Mouse (Mus musculus): ENCODE results near the gene Prkd3. TPM values are rescaled to one million over a fixed set of nuclear protein-coding genes. Genes with fewer than 3 reads are reported as not detected.
A peak's percentile ranks its signal among the peaks of the same experiment; 100 is the strongest.

The Prkd3 gene
- total and polyA plus RNA-seq, 2 experiments from 2014 or later, result 9.3 to 27.6 TPM

DNA sequence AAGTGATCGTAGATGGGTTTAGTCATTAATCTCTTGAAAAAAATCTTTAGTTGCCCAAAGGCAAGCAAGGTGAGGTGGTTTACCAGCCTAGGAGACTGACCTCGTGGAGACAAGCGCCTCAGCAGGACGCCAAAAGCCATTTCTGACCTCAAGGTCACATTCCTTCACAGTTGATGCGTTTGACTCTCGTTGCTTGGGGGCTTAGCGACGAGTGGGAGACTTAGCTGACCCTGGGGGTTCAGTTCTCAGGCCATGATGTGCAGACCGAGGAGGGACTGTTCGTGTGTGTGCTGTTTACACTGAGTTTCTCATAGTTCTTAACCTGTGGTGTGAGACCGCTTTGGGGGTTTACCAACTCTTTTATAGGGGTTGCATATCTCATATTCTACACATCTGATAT is 78.0 kb downstream of the Prkd3 start:
- no peaks in the 10 kb centered on the region for H3K27me3 ChIP-seq (ENCODE audit: insufficient read depth, low read length)
- DNase-seq (ENCODE audit: low spot score) (no peak), ATAC-seq (no peak)
- H3K9me3 ChIP-seq (ENCODE audit: low read length), result no peaks in the 10 kb centered on the region
- H3K4me2 ChIP-seq (ENCODE audit: low read depth, low read length), result no peak overlapping the region
- no peak overlapping the region for H3K9ac ChIP-seq (replicated peaks; ENCODE audit: low read length)
- no peaks in the 10 kb centered on the region for H3K4me1 ChIP-seq (ENCODE audit: insufficient read depth, low read length)
- no peak overlapping the region for H3K27ac ChIP-seq
- 55% methylated on average over 11 of the region's 11 CpGs for WGBS
- peaks cover 39% of the 10 kb centered on the region for H3K36me3 ChIP-seq (ENCODE audit: insufficient read depth, low read length)
- no peak for TF ChIP-seq CTCF (IDR thresholded peaks at IDR 0.05; ENCODE audit: low read depth)
- H3K4me3 ChIP-seq (ENCODE audit: low read length), result no peak overlapping the region

DNA sequence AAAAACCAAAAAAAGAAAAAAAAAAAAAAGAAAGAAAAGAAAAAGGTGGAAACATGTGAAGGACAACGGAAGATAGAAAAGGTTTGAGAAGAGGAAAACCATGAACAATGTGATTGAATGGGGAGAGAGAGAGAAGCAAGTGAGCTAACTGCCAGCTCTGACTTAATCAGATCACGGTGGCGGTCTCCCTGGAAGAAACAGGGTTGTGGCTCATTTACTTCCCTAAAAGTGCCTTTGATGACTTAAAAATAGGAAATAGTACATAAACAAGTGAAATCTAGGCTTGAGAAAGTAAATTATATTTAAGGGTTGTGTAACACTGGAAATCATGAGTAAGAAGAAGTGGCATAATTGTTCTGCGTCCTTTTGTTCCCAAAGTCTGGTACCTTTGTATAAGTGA is 81.7 kb downstream of the Prkd3 start:
- DNase-seq (ENCODE audit: low spot score) (no peak), ATAC-seq (no peak)
- H3K9ac ChIP-seq (replicated peaks; ENCODE audit: low read length), result no peak overlapping the region
- TF ChIP-seq CTCF (IDR thresholded peaks at IDR 0.05; ENCODE audit: low read depth), result no peak
- no peak overlapping the region for H3K27ac ChIP-seq
- no peak overlapping the region for H3K4me2 ChIP-seq (ENCODE audit: low read depth, low read length)
- peaks cover 34% of the 10 kb centered on the region for H3K36me3 ChIP-seq (ENCODE audit: insufficient read depth, low read length)
- H3K4me1 ChIP-seq (ENCODE audit: insufficient read depth, low read length), result 0 out of 2 replicates have a peak, but pooled peaks cover 4% of the 10 kb centered on the region
- 89% methylated on average over 4 of the region's 4 CpGs for WGBS
- H3K9me3 ChIP-seq (ENCODE audit: low read length), result no peaks in the 10 kb centered on the region
- no peaks in the 10 kb centered on the region for H3K27me3 ChIP-seq (ENCODE audit: insufficient read depth, low read length)
- H3K4me3 ChIP-seq (ENCODE audit: low read length), result no peak overlapping the region

DNA sequence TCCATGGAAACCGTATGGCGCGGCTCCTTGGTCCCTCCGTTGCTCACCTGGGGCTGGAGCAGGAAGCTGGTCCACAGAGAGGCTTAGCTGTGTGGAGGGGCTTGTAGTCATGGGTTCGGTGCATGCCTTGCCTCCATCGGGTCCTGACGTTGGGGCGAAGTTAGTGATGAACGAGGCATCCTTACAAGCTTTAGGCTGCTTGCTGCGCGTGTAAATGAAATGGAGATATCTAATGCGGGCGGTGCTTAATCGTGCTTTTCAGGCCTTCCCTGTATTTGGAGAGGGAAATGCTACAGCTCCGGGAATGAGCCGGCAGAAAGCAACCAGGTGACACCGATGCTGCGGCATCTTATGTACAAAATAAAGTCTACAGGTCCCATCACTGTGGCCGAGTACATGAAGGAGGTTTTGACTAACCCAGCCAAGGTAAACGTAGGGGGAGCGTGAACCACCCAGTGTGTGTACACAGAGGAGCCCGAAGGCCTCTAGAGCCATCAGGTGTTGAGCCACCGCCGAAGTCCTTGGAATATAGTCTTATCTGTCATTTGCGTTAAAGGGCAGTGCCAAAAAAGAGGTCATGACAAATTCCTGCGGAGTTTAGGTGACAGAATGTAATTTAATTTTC is 83.3 kb downstream of the Prkd3 start:
- WGBS, result 7% methylated on average over 26 of the region's 26 CpGs
- peak; percentile 3 for DNase-seq (ENCODE audit: low spot score)
- Histone ChIP-seq H3K9me3 (ENCODE audit: low read length) (no peaks in the 10 kb centered on the region), H3K9ac (replicated peaks; ENCODE audit: low read length) (peak overlapping the region; percentile 58), H3K36me3 (ENCODE audit: insufficient read depth, low read length) (peaks cover 27% of the 10 kb centered on the region; the same call in 1 of the 2 replicates), H3K4me1 (ENCODE audit: insufficient read depth, low read length) (0 out of 2 replicates have a peak, but pooled peaks cover 4% of the 10 kb centered on the region), H3K27ac (peak overlapping the region; percentile 59), H3K4me3 (ENCODE audit: low read length) (peak overlapping the region; percentile 53), H3K27me3 (ENCODE audit: insufficient read depth, low read length) (no peaks in the 10 kb centered on the region), H3K4me2 (ENCODE audit: low read depth, low read length) (peak overlapping the region; percentile 76)
- TF ChIP-seq CTCF (IDR thresholded peaks at IDR 0.05; ENCODE audit: low read depth), result no peak
- ATAC-seq, result peak; percentile 22; the same call in 1 of the 2 replicates

DNA sequence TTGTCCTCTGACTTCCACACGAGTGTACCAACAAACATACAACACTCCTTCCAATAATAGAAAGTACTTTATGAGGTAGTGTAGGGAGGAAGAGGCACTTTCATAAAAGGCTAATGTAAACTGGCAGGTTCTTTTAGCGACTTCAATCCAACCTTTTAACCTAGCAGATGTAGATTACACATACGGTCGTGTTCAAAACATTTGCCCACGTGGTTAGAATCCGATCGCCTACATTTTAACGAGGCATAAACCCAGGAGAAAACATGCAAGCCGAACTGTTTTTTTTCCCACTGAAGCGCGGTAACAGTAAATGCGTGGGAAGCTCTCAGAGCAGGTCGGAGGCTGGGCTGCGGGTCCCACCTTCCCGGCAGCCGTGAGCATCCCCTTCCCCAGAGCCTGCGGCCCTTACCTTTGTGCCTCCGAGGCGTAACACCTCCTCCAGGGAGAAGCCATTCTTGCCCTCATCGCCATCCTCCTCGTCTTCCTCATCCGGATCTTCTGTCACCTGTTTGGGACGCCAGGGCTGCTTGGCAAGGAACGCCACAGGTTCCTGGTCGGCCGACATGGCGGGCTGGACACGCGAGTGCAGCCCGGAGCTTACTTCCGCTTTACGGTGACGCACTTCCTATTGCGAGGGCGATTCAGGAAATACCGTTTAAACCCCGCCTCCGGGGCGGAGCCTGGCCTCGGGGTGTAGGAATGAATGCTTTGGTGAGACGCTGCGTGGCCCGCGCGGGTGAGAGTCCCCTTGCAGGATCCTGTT is 84.0 kb downstream of the Prkd3 start, which contains the start of the genes Cebpz and Ndufaf7:
Cebpz (minus strand) TSS at position 601 of the 763 bp plus-strand sequence.
Ndufaf7 (plus strand) TSS at position 671 of the 763 bp plus-strand sequence.
- Histone ChIP-seq H3K9ac (replicated peaks; ENCODE audit: low read length) (peak within 1 kb of the TSS; percentile 58), H3K27ac (peak within 1 kb of the TSS; percentile 59), H3K4me1 (ENCODE audit: insufficient read depth, low read length) (0 out of 2 replicates have a peak, but pooled peaks cover 4% of the 10 kb centered on the region), H3K36me3 (ENCODE audit: insufficient read depth, low read length) (peaks cover 27% of the 10 kb centered on the region; the same call in 1 of the 2 replicates), H3K27me3 (ENCODE audit: insufficient read depth, low read length) (no peaks in the 10 kb centered on the region), H3K4me3 (ENCODE audit: low read length) (peak within 1 kb of the TSS; percentile 53), H3K4me2 (ENCODE audit: low read depth, low read length) (peak within 1 kb of the TSS; percentile 76), H3K9me3 (ENCODE audit: low read length) (no peaks in the 10 kb centered on the region)
- ATAC-seq, result peak; percentile 100
- no peak for TF ChIP-seq CTCF (IDR thresholded peaks at IDR 0.05; ENCODE audit: low read depth)
- under 1% methylated on average over 45 of the region's 45 CpGs for WGBS
- DNase-seq (ENCODE audit: low spot score), result peak; percentile 99

DNA sequence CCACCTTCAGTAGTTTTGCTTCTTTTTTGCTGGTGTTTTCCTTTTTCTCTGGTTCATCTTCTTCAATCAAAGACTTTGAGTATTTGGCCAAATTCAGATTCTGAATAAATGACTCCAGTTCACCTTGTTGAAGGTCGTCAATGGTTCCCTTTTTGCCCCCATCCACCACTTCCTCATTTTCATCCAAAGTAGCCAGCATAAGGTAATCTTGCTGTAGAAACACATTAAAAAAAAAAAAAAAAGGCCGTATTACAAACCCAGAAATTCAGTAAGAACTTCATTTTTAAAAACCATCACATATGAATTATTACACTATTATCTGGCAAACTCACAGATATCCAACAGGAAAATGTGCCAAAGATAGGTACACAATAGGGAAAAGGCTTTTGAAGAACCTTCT is 84.8 kb downstream of the Prkd3 start:
- DNase-seq (ENCODE audit: low spot score) (no peak), ATAC-seq (no peak)
- Histone ChIP-seq H3K4me2 (ENCODE audit: low read depth, low read length) (peak overlapping the region; percentile 76), H3K27ac (no peak overlapping the region), H3K27me3 (ENCODE audit: insufficient read depth, low read length) (no peaks in the 10 kb centered on the region), H3K36me3 (ENCODE audit: insufficient read depth, low read length) (peaks cover 32% of the 10 kb centered on the region; the same call in 1 of the 2 replicates), H3K4me1 (ENCODE audit: insufficient read depth, low read length) (0 out of 2 replicates have a peak, but pooled peaks cover 4% of the 10 kb centered on the region), H3K9ac (replicated peaks; ENCODE audit: low read length) (0 out of 2 replicates have a peak overlapping the region, but pooled peaks have one; percentile 58), H3K9me3 (ENCODE audit: low read length) (no peaks in the 10 kb centered on the region), H3K4me3 (ENCODE audit: low read length) (peak overlapping the region; percentile 53)
- 86% methylated on average over 2 of the region's 2 CpGs for WGBS
- no peak for TF ChIP-seq CTCF (IDR thresholded peaks at IDR 0.05; ENCODE audit: low read depth)

DNA sequence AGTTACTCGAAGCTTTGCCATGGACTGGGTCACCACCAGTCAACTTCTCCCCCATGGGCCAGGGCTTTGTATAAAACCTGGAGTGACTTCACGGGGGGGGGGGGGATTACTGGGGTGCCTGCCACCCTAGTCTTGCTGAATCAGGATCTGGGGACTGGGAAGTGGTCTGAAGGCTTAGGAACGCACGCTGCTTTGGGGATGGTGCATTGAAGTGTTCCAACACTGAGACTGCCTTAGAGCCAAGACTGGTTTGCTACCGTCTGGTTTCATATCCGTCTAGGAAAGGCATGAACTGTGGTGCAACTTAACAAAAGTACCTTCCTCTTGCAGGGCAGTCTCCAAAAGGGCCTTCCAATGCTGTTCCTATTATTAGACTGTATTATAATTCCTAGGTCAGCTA is 102.9 kb downstream of the Prkd3 start:
- peaks cover 10% of the 10 kb centered on the region; the same call in 1 of the 2 replicates for H3K4me1 ChIP-seq (ENCODE audit: insufficient read depth, low read length)
- H3K9me3 ChIP-seq (ENCODE audit: low read length), result no peaks in the 10 kb centered on the region
- peaks cover 21% of the 10 kb centered on the region; the same call in 1 of the 2 replicates for H3K36me3 ChIP-seq (ENCODE audit: insufficient read depth, low read length)
- peak overlapping the region; percentile 87; the same call in 1 of the 2 replicates for H3K9ac ChIP-seq (replicated peaks; ENCODE audit: low read length)
- ATAC-seq, result no peak
- no peak for DNase-seq (ENCODE audit: low spot score)
- no peaks in the 10 kb centered on the region for H3K27me3 ChIP-seq (ENCODE audit: insufficient read depth, low read length)
- peak overlapping the region; percentile 89 for H3K4me2 ChIP-seq (ENCODE audit: low read depth, low read length)
- no peak overlapping the region for H3K4me3 ChIP-seq (ENCODE audit: low read length)
- no peak overlapping the region for H3K27ac ChIP-seq
- 38% methylated on average over 6 of the region's 6 CpGs for WGBS
- TF ChIP-seq CTCF (IDR thresholded peaks at IDR 0.05; ENCODE audit: low read depth), result no peak
